Mouse (Mus musculus) testis, adult 2 months (tissue): ENCODE results near the gene Alkbh2.

Source experiments
- CTCF ChIP-seq: fragments of 200-500 bp; IDR thresholded peaks from 2 replicates; pipeline ENCODE4 v1.5.1; 2012; ENCODE audit warnings: low read depth, mild to moderate bottlenecking, inconsistent platforms, low read length, moderate library complexity; ENCODE audit not compliant: control insufficient read depth, insufficient read depth, insufficient replicate concordance
- POLR2A ChIP-seq: fragments of 200-500 bp; IDR thresholded peaks from 2 replicates; pipeline ENCODE4 v1.6.1; 2012; ENCODE audit warnings: low read depth, mild to moderate bottlenecking, inconsistent platforms, low read length, moderate library complexity; ENCODE audit not compliant: control insufficient read depth

- peak; percentile 40; the same call in 1 of the 2 replicates for TF ChIP-seq CTCF
- TF ChIP-seq POLR2A = no peak
Observed at GRCm38 (mm10) chr5:114174639-114175038, 46.6 kb upstream of the Alkbh2 start.
